Mouse (Mus musculus) heart, postnatal 36 days (tissue): Measurements from ENCODE around the gene Nrk. TPM values are rescaled to one million over a fixed set of nuclear protein-coding genes. Genes with fewer than 3 reads are reported as not detected.

Experiments
- DNase-seq, 2 experiments: peaks; one replicate each; pipeline ENCODE4 v3.0.0; 2021 to 2022
- intact Hi-C: fragments of 180-260 bp; cut with DNase I; formaldehyde crosslinking; loops from one replicate; pipeline ENCODE4 v1.15.1; 2025
- total RNA-seq, 2 experiments: library from RNA; stranded (reverse); gene quantifications; 2 replicates each; pipeline ENCODE4 v1.2.3; 2021

Gene Nrk
- 1 to 10 TPM in 1 of 2 experiments, under 1 TPM in 1; 0.89 to 1.4 TPM for total RNA-seq

- intact Hi-C loops: no loop called here
- peak; percentile 14 to 21 for DNase-seq
Measured at GRCm38 (mm10) chrX:138914041-138914776, at the start of gene Nrk. Gene Nrk, plus strand, starts transcription at chrX:138914430.

GRCm38 (mm10) chrX:138913366-138913765, 864 bp upstream of the Nrk start:
- intact Hi-C loops: no loop called here
- DNase-seq: no peak

- intact Hi-C loops: no loop called here
- peak in 1 of 2 experiments; percentile 14 for DNase-seq
Measured at GRCm38 (mm10) chrX:138914777-138915114, 516 bp downstream of the Nrk start.

- no peak for DNase-seq
- intact Hi-C loops: no loop called here
Measured at GRCm38 (mm10) chrX:138919030-138919429, 4.8 kb downstream of the Nrk start.

- intact Hi-C loops: no loop called here
- DNase-seq: no peak
Measured at GRCm38 (mm10) chrX:138943905-138944304, 29.7 kb downstream of the Nrk start.

- peak in 1 of 2 experiments; percentile 1 for DNase-seq
- intact Hi-C loops: no loop called here
Measured at GRCm38 (mm10) chrX:138960713-138961112, 46.5 kb downstream of the Nrk start.

- intact Hi-C loops: no loop called here
- DNase-seq: no peak
Measured at GRCm38 (mm10) chrX:138978501-138978900, 64.3 kb downstream of the Nrk start.

- DNase-seq: no peak
- intact Hi-C loops: no loop called here
Measured at GRCm38 (mm10) chrX:138979249-138979648, 65.0 kb downstream of the Nrk start.

GRCm38 (mm10) chrX:139014524-139014923, 100.3 kb downstream of the Nrk start:
- DNase-seq: no peak

GRCm38 (mm10) chrX:139016540-139016939, 102.3 kb downstream of the Nrk start:
- no peak for DNase-seq
- intact Hi-C loops: loop anchor here (5.0 kb wide), 1 partner anchor 351 kb away; no protein-coding TSS in a partner anchor

More at GRCm38 (mm10) chrX:139014524-139014923, 100.3 kb downstream of the Nrk start:
- intact Hi-C loops: no loop called here

- intact Hi-C loops: no loop called here
- no peak for DNase-seq
Measured at GRCm38 (mm10) chrX:139026532-139027097, 112.4 kb downstream of the Nrk start.

GRCm38 (mm10) chrX:139027296-139027695, 113.1 kb downstream of the Nrk start:
- intact Hi-C loops: no loop called here
- DNase-seq: no peak

GRCm38 (mm10) chrX:139027909-139028308, 113.7 kb downstream of the Nrk start:
- intact Hi-C loops: no loop called here
- DNase-seq: no peak

- intact Hi-C loops: no loop called here
- no peak for DNase-seq
Measured at GRCm38 (mm10) chrX:139037666-139038065, 123.4 kb downstream of the Nrk start.

GRCm38 (mm10) chrX:139039314-139039713, 125.1 kb downstream of the Nrk start:
- intact Hi-C loops: no loop called here
- DNase-seq: no peak

GRCm38 (mm10) chrX:139041148-139041547, 126.9 kb downstream of the Nrk start:
- intact Hi-C loops: no loop called here
- DNase-seq: no peak

- no peak for DNase-seq
- intact Hi-C loops: no loop called here
Measured at GRCm38 (mm10) chrX:139051976-139052375, 137.7 kb downstream of the Nrk start.

- DNase-seq: no peak
- intact Hi-C loops: no loop called here
Measured at GRCm38 (mm10) chrX:139053149-139053548, 138.9 kb downstream of the Nrk start.
